Mouse (Mus musculus) monocyte, adult 5-6 weeks (primary cell): ENCODE data around the gene Pkn1. TPM values are rescaled to one million over a fixed set of nuclear protein-coding genes. Genes with fewer than 3 reads are reported as not detected.

Experiments
- ATAC-seq: fragments of 153-309, 156-312 bp; replicated peaks from 2 replicates; pipeline ENCODE4 v1.8.0; 2017; ENCODE audit warnings: mild to moderate bottlenecking; ENCODE audit not compliant: low TSS enrichment, insufficient number of reproducible peaks, severe bottlenecking, poor library complexity, low FRiP score
- total RNA-seq: library from RNA; stranded (forward); fragments of 200-1000, 200-491, 200-594 nt; gene quantifications from 3 replicates; pipeline ENCODE4 v1.2.3, GENCODE M21; 2017

Pkn1 gene
- total RNA-seq, 1 experiment from 2014 or later: 159 TPM

DNA sequence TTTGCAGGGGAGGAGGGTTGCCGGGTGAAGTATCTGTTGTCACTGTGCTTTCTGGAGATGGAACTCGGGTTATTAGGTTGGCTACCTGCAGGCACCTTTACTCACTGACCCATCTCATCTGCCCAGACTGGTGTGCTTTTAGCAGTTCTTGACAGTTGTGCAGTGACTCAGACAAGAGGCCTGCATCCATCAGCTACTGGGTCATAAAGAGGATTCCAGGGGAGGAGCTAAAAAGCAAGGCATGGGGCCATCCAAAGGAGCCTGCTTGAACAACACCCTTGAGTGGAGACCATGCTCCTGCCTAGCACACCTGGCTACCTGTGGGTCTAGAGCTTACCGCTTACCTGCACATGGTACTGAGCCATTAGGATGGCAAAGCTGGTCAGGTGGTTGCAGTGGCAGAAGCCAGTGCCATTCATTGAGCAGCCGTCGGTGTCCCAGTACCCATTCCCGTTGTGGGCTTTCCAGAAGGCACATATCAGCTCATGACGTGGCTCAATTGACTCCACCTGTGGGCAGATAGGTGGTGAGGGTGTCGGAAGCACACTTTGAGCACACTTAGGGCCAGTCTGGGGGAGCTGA, 26.6 kb upstream of the Pkn1 start:
- ATAC-seq: no peak

DNA sequence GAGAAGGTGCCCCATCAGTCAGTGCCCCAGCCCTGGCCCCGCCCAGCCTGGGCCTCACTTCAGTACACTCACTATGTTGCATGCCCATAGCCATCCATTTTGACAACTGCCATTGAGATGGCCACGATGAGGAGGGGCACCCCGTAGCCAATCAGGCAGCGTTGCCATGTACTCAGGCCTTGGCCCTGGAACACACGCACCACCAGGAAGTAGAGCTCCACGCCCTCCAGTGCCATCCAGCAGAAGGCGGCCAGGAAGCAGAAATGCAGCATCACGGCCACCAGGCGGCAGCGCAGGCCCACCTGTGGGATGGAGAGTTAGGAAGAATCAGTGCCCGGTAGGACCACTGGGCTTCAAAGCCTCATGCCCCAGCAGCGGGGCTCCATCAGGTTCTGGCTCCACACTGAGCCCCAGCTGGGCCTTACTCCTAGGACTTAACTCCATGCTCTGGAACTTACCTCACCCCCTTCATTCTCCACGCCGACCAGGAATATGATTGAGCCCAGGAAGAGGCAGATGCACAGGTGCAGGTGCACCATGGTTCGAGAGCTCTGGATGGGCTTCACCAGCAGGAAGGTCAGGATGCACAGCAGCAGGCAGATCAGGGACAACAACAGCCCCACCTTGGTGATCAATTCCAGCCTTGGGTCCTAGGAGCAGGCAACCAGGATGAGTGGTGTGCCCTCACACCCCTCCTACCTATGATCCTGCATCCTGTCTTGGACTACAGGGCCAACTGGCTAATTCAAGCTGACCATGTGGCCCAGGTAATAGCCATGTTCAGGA, 25.9 kb upstream of the Pkn1 start:
- ATAC-seq: peak; percentile 52

DNA sequence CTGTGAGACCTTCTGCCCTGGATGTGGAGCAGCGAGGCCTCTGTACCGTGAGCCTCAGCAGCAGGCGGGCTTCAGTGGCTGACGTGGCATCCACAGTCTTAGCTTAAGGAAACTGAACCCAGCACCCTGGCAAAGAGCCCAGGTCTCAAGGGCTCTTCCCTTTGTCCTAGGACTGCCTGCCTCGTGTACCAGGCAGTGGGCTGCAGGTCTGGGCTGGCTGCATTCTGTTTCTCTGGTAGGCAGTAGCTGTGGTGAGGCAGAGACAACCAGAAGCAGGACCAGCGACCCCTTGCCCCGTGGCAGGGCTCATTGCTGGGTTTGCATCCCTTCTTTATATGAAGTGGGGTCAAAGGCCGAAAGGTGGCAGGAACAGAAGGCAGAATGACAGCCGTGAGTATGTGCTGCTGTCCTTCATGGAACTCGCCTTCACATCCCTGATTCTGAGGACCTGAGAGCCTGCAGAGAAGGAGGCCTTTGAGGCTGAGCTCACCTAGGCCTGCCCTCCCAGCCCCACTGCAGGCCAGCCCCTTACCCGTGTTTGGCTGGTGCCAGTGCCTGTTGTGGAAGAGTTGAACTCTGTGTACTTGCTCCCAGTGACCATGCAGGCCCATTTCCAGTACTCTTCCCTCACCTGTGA, 24.6 kb upstream of the Pkn1 start:
- ATAC-seq: no peak

DNA sequence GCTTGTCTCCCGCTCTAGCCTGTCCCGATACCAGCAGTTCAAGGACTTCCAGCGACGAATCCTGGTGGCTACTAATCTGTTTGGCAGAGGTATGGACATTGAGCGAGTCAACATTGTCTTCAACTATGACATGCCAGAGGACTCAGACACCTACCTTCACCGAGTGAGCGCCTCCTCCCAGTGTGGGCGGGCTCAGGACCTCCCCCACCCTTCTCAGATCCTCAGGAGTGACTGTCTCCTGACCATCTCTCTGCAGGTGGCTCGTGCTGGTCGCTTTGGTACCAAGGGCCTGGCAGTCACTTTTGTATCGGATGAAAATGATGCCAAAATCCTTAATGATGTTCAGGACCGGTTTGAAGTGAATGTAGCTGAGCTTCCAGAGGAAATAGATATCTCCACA, 23.7 kb upstream of the Pkn1 start:
- no peak for ATAC-seq

DNA sequence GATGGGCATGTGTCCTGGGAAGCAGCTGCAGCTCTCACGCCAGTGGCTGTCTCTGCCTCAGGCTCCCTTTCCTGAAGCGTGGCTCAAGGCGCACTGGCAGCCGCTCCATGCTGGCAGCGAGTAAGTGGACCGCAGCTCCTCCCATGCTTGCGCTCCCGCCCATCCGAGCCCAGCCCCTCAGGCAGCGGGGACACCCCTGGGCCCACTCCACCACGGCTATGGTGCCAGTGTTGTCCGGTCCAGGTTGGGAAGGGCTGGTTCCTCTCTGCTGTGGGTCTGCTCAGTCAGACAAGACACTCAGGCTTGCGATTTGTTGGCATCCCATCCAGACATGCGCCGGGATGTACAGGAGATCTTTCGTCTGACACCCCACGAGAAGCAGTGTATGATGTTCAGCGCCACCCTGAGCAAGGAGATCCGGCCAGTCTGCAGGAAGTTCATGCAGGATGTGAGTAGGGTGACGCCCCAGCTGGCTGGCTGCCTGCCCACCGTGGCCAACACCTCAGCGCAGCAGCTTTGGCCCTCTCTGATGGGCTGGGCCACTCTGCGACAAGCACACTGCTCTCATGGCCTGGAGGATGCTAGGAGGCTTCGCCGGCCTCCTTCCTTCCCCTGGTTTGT, 22.5 kb upstream of the Pkn1 start:
- ATAC-seq: peak; percentile 16; the same call in 1 of the 2 replicates

DNA sequence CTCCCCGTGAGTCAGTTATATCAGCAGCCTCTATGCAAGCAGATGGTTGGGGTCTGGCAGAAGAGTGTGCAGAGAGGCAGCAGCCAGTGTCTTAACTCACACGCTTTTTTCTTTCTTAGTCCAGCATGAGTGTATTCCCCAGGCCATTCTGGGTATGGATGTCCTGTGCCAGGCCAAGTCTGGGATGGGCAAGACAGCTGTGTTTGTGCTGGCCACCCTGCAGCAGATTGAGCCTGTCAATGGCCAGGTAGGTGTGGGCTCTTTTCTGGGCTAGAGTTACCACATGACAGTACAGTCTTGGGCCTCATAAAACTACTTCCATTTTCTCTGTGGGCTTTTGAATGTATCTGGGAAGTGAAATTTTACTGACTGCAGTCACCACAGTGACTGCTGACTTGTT, 20.7 kb upstream of the Pkn1 start:
- no peak for ATAC-seq

DNA sequence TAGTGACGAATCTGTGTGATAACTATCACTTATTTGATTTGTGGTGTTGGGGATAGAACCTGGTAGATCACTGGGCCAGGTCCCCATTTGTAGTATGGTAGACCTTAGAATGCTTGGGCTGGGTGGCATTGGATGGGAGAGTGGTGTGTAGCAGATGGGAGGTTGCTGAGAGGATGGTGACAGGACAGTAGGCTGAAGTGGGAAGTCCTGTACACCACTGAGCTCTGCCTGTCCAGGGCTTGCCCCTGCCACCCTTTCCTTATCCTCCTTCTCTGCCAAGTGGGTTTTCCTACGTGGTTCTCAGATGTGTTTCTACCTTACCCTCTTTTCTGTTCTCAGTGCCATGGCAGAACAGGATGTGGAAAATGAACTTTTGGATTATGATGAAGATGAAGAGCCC, 20.1 kb upstream of the Pkn1 start:
- ATAC-seq: no peak

DNA sequence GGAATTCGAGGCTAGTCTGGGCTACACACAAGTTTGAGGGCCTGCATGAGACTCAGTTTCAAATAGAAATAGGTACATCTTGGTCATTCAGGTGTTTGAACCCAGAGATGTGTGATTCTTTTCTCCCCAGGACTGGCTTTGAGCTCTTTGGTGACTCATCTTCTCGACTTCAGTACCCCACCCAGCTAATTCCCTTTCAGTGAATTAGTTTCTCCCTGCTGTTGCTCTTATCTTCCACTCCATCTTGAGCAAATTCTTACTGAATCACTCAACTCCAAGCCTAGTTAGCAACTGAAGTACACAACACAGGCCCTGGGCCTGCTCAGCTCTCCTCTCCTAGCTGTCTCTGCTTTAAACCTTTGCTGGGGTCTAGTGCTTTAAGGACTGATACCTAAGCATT, 17.6 kb upstream of the Pkn1 start:
- ATAC-seq: no peak

DNA sequence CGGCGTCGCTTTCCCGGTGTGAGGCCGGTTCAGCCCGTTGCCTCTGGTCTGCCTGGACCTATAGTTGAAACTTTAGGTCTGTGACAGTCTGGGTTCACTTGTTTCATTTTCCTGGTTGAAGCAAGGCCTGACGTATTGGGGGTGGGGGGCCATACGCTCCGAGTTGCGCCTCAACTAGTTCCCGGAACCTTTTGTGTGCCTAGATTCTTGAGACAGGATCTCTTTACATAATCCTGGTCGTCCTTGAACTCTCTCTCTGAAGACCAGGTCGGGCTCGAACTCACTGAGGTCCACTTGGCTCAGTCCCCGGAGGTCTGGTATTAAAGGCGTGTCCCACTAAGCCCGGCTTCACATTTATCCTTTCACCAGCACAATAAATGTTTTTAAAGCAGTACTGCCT, 16.8 kb upstream of the Pkn1 start:
- ATAC-seq: no peak

DNA sequence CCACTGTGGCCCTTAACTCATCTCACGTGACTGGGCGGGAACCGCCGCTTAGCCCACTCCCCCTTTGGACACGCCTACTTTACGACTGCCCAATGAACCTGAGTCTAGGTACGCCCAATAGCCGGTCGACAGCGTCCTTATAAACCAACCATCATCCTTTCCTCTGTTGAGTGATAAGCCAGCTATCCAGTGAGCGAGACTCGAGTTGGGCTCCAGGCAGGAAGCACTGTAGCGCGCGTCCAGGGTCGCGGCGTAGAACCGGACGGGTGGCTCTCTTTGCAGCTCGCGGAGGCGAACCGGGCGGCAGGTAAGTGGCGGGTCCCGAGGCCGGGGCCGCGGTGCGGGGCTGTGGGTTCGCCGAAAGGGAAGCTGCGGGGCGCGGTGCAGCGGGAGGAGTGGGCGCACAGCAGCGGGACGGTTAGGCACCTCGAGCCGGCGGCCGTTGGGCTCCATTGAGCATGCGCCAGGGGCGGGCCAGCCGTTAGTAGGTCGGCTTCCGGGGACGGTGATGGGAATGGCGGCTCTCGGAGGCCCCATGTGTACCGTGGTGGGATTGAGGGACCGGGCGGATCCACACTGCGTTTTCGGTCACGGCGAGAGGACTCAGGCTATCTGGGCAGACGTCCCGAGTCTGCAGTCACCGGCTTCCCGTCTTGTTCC, 16.2 kb upstream of the Pkn1 start, which contains the start of gene Ddx39:
TSS of gene Ddx39 (plus strand) at position 147 of the 660 bp plus-strand sequence.
- peak; percentile 93 for ATAC-seq

DNA sequence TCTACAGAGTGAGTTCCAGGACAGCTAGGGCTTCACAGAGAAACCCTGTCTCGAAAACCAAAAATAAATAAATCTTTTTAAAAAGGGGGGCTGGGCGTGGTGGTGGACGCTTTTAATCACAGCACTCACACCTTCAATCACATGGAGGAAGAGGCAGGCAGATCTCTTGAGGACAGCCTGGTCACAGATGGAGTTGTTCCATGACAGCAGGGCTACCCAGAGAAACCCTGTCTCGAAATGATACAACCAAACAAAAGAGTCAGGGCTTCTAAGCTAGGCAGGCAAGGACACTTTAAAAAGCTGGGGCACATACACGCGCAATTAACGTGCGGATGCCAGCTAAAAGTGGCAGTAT, 15.7 kb upstream of the Pkn1 start:
- ATAC-seq: no peak

DNA sequence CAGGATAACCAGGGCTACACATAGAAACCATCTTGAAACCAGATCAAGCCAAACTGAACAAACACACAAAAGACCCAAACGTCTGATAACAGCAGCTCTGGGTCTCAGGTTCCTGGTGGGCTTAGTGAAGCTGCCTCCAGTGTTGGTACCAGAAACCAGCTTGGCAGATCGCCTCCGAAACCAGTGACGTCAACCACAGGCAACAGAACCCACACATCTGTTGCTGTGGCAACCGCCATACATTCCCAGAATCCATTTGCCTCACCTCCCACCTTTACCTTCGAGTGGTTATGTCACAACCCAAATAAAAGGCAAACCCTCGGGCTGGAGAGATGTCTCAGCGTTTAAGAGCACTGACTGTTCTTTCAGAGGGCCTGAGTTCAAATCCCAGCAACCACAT, 8.6 kb upstream of the Pkn1 start:
- no peak for ATAC-seq

DNA sequence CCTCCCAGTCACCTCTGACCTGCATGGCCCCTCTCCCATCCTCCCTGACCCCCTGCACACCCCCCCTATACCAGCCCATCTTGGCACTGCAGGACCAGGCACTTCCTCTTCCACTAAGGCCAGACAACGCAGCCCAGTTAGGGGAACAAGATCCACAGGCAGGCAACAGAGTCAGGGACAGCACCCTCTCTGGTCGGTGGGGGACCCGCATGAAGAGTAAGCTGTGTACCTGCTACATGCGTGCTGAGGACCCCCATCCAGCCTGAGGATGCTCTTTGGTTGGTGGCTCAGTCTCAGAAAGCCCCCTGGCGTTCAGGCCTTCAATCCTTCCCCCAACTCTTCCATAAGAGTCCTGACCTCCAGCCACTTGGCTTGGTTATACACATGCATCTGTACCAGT, 7.4 kb upstream of the Pkn1 start:
- no peak for ATAC-seq

DNA sequence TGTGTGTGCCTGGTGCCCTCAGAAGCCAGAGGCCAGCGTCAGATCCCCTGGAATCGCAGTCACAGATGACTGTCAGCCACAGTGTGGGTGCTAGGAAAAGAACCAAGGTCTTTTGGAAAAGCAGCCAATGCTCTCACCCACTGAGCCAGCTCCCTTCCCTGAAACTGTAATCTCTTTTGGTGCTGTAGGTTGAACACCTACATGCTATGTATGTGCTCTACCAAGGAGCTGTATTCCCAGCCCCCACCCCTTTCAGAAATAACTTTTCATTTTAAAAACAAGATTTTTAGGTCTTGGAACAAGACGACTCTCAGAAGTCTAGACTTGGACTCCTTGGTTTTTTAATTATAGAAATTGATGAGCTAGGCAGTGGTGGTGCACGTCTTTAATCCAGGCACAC, 4.4 kb upstream of the Pkn1 start:
- no peak for ATAC-seq

DNA sequence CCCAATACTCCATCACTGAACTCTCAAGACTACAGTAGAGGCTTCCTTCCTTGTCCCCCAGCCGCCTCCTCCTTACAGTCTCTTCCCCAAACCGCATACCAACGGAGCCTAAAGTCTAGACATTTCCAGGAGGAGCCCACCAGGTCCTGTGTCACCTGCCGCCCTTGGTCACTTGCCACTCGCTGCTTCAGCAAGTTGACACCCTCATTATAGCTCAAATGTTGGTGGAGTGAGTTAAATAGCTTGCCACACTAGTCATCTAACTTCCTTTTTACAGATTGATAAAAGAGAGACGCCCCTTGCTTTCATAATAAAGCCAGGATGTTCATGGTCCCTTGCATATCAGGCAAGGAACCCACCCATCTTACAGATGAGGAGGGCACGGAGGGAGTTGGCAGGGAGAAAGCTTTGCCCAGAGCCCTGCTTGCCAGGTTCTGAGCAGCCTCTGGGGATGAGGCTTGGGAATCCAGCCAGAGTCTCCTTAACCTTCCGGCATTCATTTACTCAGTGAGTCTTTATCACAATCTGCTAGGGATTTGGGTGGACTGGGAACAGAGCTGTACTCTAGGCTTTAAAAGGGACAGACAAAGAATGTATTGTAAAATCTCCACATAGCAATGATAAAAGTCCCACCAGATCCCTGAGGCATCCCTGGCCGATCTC, 1.6 kb upstream of the Pkn1 start:
- no peak for ATAC-seq

DNA sequence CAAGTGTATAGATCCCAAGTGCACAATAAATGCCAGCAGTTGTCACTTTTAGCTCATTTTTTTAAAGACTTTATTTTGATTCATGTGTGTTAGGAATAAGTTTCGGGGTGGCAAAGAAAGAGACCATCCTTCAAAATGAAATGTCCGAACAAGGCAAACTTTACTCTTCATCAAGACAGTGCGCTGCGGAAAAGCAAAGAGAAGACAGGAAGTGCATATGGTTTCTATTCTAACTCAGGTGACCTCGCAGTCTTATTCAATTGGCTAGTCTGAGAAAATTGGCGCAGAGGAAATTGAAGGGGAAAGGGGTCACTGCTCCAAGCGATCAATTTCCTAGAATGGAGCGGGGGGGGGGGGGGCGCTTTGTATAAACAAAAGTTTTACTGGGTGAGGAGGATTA, 587 bp upstream of the Pkn1 start:
- ATAC-seq: no peak

DNA sequence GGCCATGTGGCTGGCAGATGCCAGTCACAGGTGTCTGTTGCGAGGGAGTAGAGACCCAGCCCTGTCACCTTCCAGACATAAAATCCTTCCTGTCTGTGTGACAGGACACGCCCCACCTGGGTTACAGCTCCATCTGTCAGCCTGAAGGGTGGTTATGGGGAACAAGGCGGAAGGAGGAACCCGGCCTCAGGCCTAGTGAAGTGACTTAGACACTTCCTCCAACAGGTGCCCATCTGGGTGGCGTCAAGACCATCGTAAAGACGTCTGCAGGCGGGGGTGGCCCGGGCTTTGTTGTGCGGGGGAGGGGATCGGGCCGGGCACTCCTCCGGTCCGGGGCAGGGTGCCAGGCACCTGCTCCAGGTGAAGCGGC, 703 bp downstream of the Pkn1 start:
- ATAC-seq: peak; percentile 67

DNA sequence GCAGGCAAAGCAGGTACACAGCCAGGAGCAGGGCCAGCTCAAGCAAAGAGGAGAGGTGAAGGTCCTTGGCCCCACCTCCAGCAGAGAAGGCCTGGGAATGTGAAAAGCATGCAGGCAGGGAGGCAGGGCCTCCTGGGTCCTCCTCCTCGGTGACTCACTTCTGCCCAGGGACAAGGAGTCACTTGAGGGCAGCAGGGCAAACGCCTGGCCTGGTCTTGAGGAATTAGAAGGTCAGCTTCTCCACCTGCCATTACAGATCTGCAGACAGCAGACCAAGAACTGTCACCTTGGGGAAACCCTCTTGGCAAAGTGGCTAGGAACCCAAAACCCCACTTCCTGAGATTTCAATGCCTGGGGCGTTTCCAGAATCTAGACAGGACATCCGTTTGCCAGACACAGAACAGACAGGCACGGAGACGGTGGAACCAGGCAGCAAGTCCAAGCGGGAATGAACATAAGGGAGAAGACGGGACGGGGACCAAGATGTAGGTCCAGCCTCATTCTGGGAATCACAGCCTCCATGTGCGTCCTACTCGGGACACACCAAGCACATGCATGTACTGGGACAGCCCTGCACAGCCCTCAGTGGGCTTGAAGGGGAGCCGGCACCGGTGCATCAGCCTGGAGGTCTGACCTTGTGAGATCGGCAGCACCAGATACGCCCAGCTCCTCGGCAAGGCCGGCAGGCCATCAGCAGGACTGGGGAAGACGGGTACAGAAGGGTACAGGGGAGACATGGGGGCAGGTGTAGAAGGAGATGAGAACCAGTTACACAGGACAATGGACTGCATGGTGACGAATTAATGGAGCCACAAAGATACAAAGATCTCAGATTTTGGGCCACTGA, 1.4 kb downstream of the Pkn1 start:
- ATAC-seq: no peak
